Mouse (Mus musculus): ENCODE measurements around the gene Tle4.

Tle4 gene

GRCm38 (mm10) chr19:14415996-14416395, 181.9 kb downstream of the Tle4 start:
- no peak for DNase-seq (ENCODE audit: low read depth in 2 of 2, low spot score in 2 of 2)

GRCm38 (mm10) chr19:14414957-14415356, 182.9 kb downstream of the Tle4 start:
- no peak for DNase-seq (ENCODE audit: low read depth in 2 of 2, low spot score in 2 of 2)

- no peak for DNase-seq (ENCODE audit: low read depth in 2 of 2, low spot score in 2 of 2)
Observed at GRCm38 (mm10) chr19:14406603-14407002, 191.2 kb downstream of the Tle4 start.
